Mouse (Mus musculus) hindbrain, embryonic 16.5 days (tissue): Measurements from ENCODE around the gene Arid5b. TPM values are rescaled to one million over a fixed set of nuclear protein-coding genes. Genes with fewer than 3 reads are reported as not detected.

Experiments used
- ATAC-seq: fragments of 200-750 bp; cut with Nextera tagmentation; 2 replicates; pipeline ENCODE4 v1.8.0; 2017; ENCODE audit warnings: moderate TSS enrichment, moderate library complexity
- H3K27ac ChIP-seq: fragments of 300-500 bp; sonication (generic); 2 replicates; pipeline ENCODE4 v1.5.1; 2014; ENCODE audit warnings: low read depth, mild to moderate bottlenecking, control low read depth, low read length, moderate library complexity
- H3K27me3 ChIP-seq: fragments of 300-500 bp; sonication (generic); replicated peaks from 2 replicates; pipeline ENCODE4 v1.6.1; 2014; ENCODE audit warnings: low read length; ENCODE audit not compliant: control insufficient read depth, insufficient read depth
- H3K36me3 ChIP-seq: fragments of 300-500 bp; sonication (generic); 2 replicates; pipeline ENCODE4 v1.6.1; 2014; ENCODE audit warnings: mild to moderate bottlenecking, low read length, moderate library complexity, mixed read lengths; ENCODE audit not compliant: control insufficient read depth, insufficient read depth
- H3K4me1 ChIP-seq: fragments of 300-500 bp; sonication (generic); 2 replicates; pipeline ENCODE4 v1.6.1; 2014; ENCODE audit warnings: low read depth, low read length; ENCODE audit not compliant: control insufficient read depth, insufficient read depth
- H3K4me2 ChIP-seq: fragments of 300-500 bp; sonication (generic); 2 replicates; pipeline ENCODE4 v1.6.1; 2014; ENCODE audit warnings: mild to moderate bottlenecking, low read length, control low read depth, moderate library complexity
- H3K4me3 ChIP-seq: fragments of 300-500 bp; sonication (generic); 2 replicates; pipeline ENCODE4 v1.5.1; 2014; ENCODE audit warnings: mild to moderate bottlenecking, low read length, control low read depth, moderate library complexity
- H3K9ac ChIP-seq: fragments of 300-500 bp; sonication (generic); 2 replicates; pipeline ENCODE4 v1.6.1; 2014; ENCODE audit warnings: low read depth, mild to moderate bottlenecking, control low read depth, low read length, moderate library complexity
- H3K9me3 ChIP-seq: fragments of 300-500 bp; sonication (generic); 2 replicates; pipeline ENCODE4 v1.6.1; 2014; ENCODE audit warnings: mild to moderate bottlenecking, low read length, moderate library complexity; ENCODE audit not compliant: control insufficient read depth
- WGBS: fragments of 180-500 bp; shearing (Covaris S2); extraction: QIAGEN DNeasy Blood & Tissue Kit; methylation state at CpG from one replicate; pipeline ENCODE4 v1.1.7; 2014; 5-methylcytosine and 5-hydroxymethylcytosine counted together
- polyA plus RNA-seq: library from polyadenylated mRNA; unstranded; fragments of >200 nt; fragmentation: Nextera tagmentation; extraction: Ambion mirVana; gene quantifications from 2 replicates; pipeline ENCODE4 v1.2.1, GENCODE M21; 2015

Arid5b gene
- polyA plus RNA-seq, 1 experiment from 2014 or later, result 16.6 TPM

- H3K9ac ChIP-seq, result no peak overlapping the region
Observed at GRCm38 (mm10) chr10:68156646-68157245, 121.8 kb downstream of the Arid5b start.

GRCm38 (mm10) chr10:68156159-68156558, 122.4 kb downstream of the Arid5b start:
- Histone ChIP-seq H3K4me3 (no peak overlapping the region), H3K27ac (no peak overlapping the region), H3K36me3 (no peaks in the 10 kb centered on the region), H3K9ac (no peak overlapping the region), H3K27me3 (no peaks in the 10 kb centered on the region), H3K4me1 (peaks cover 10% of the 10 kb centered on the region), H3K4me2 (no peak overlapping the region), H3K9me3 (0 out of 2 replicates have a peak, but pooled peaks cover 5% of the 10 kb centered on the region)
- no peak for ATAC-seq
- 76% methylated on average over 6 of the region's 6 CpGs for WGBS

More at GRCm38 (mm10) chr10:68156646-68157245, 121.8 kb downstream of the Arid5b start:
- H3K27ac ChIP-seq, result no peak overlapping the region
- no peak for ATAC-seq
- WGBS, result 68% methylated on average over 10 of the region's 10 CpGs
- H3K4me2 ChIP-seq, result no peak overlapping the region
- no peaks in the 10 kb centered on the region for H3K36me3 ChIP-seq
- 0 out of 2 replicates have a peak, but pooled peaks cover 3% of the 10 kb centered on the region for H3K9me3 ChIP-seq
- H3K4me3 ChIP-seq, result no peak overlapping the region
- peaks cover 10% of the 10 kb centered on the region for H3K4me1 ChIP-seq
- H3K27me3 ChIP-seq, result no peaks in the 10 kb centered on the region

GRCm38 (mm10) chr10:68155431-68156119, 123.0 kb downstream of the Arid5b start:
- Histone ChIP-seq H3K9ac (no peak overlapping the region), H3K9me3 (0 out of 2 replicates have a peak, but pooled peaks cover 5% of the 10 kb centered on the region), H3K27me3 (no peaks in the 10 kb centered on the region), H3K36me3 (no peaks in the 10 kb centered on the region), H3K27ac (no peak overlapping the region), H3K4me2 (no peak overlapping the region), H3K4me1 (peaks cover 10% of the 10 kb centered on the region), H3K4me3 (no peak overlapping the region)
- no peak for ATAC-seq
- WGBS, result 96% methylated on average over 6 of the region's 6 CpGs

- H3K4me2 ChIP-seq, result peak overlapping the region; percentile 39
- 62% methylated on average over 14 of the region's 14 CpGs for WGBS
- no peak for ATAC-seq
Observed at GRCm38 (mm10) chr10:68154046-68154765, 124.3 kb downstream of the Arid5b start.

GRCm38 (mm10) chr10:68153344-68154045, 125.0 kb downstream of the Arid5b start:
- ATAC-seq, result no peak
- peak overlapping the region; percentile 40 for H3K27ac ChIP-seq

More at GRCm38 (mm10) chr10:68154046-68154765, 124.3 kb downstream of the Arid5b start:
- H3K36me3 ChIP-seq, result no peaks in the 10 kb centered on the region
- peaks cover 10% of the 10 kb centered on the region for H3K4me1 ChIP-seq
- no peak overlapping the region for H3K4me3 ChIP-seq
- no peak overlapping the region for H3K9ac ChIP-seq
- no peaks in the 10 kb centered on the region for H3K27me3 ChIP-seq
- H3K9me3 ChIP-seq, result 0 out of 2 replicates have a peak, but pooled peaks cover 5% of the 10 kb centered on the region
- peak overlapping the region; percentile 40; the same call in 1 of the 2 replicates for H3K27ac ChIP-seq

GRCm38 (mm10) chr10:68148495-68148894, 130.0 kb downstream of the Arid5b start:
- H3K27me3 ChIP-seq, result no peaks in the 10 kb centered on the region
- H3K4me3 ChIP-seq, result no peak overlapping the region
- H3K9ac ChIP-seq, result no peak overlapping the region
- H3K36me3 ChIP-seq, result no peaks in the 10 kb centered on the region
- WGBS, result 85% methylated on average over 6 of the region's 6 CpGs
- no peak overlapping the region for H3K27ac ChIP-seq
- H3K9me3 ChIP-seq, result 0 out of 2 replicates have a peak, but pooled peaks cover 5% of the 10 kb centered on the region
- no peak overlapping the region for H3K4me2 ChIP-seq
- no peak for ATAC-seq
- peaks cover 4% of the 10 kb centered on the region for H3K4me1 ChIP-seq

More at GRCm38 (mm10) chr10:68153344-68154045, 125.0 kb downstream of the Arid5b start:
- Histone ChIP-seq H3K4me3 (no peak overlapping the region), H3K9ac (no peak overlapping the region), H3K27me3 (no peaks in the 10 kb centered on the region), H3K9me3 (0 out of 2 replicates have a peak, but pooled peaks cover 5% of the 10 kb centered on the region), H3K4me1 (peaks cover 10% of the 10 kb centered on the region), H3K36me3 (no peaks in the 10 kb centered on the region), H3K4me2 (peak overlapping the region; percentile 39)
- 17% methylated on average over 11 of the region's 11 CpGs for WGBS

GRCm38 (mm10) chr10:68147730-68148129, 130.8 kb downstream of the Arid5b start:
- Histone ChIP-seq H3K9ac (no peak overlapping the region), H3K4me2 (no peak overlapping the region), H3K9me3 (0 out of 2 replicates have a peak, but pooled peaks cover 5% of the 10 kb centered on the region), H3K4me3 (no peak overlapping the region), H3K27me3 (no peaks in the 10 kb centered on the region), H3K27ac (no peak overlapping the region), H3K4me1 (no peaks in the 10 kb centered on the region), H3K36me3 (no peaks in the 10 kb centered on the region)
- ATAC-seq, result no peak
- WGBS, result 41% methylated on average over 6 of the region's 6 CpGs

- Histone ChIP-seq H3K27ac (no peak overlapping the region), H3K27me3 (no peaks in the 10 kb centered on the region), H3K4me3 (no peak overlapping the region), H3K4me1 (no peaks in the 10 kb centered on the region), H3K4me2 (no peak overlapping the region), H3K9ac (no peak overlapping the region), H3K9me3 (0 out of 2 replicates have a peak, but pooled peaks cover 3% of the 10 kb centered on the region), H3K36me3 (no peaks in the 10 kb centered on the region)
- ATAC-seq, result no peak
- 13% methylated on average over 5 of the region's 5 CpGs for WGBS
Observed at GRCm38 (mm10) chr10:68146842-68147241, 131.7 kb downstream of the Arid5b start.
